Mouse (Mus musculus) gonadal fat pad, adult 2 months (tissue): Measurements from ENCODE around the gene Jmy. TPM values are rescaled to one million over a fixed set of nuclear protein-coding genes. Genes with fewer than 3 reads are reported as not detected.
"Not testable (repeated sequence)": the region's sequence is repeated elsewhere in the genome, so short reads cannot be mapped to it uniquely, and the experiment has no call there.

Experiments used
- DNase-seq: peaks from one replicate; pipeline ENCODE4 v3.0.0-alpha.2; 2012; ENCODE audit warnings: low read depth
- polyA plus RNA-seq: library from polyadenylated mRNA; depleted of rRNA; stranded (reverse); fragments of >200 nt; gene quantifications from 2 replicates; pipeline ENCODE4 v1.2.3, GENCODE M21; 2012; rRNA removed

Gene Jmy
- polyA plus RNA-seq, result 8.6 and 10.8 TPM in 2 replicates

- no peak for DNase-seq
Observed at GRCm38 (mm10) chr13:93499167-93499972, at the start of gene Jmy. Gene Jmy, minus strand, starts transcription at chr13:93499808.

GRCm38 (mm10) chr13:93547641-93548040 is 48.0 kb upstream of the Jmy start:
- DNase-seq, result no peak

GRCm38 (mm10) chr13:93546011-93546410 is 46.4 kb upstream of the Jmy start:
- no peak for DNase-seq

- no peak for DNase-seq
Observed at GRCm38 (mm10) chr13:93544274-93544673, 44.7 kb upstream of the Jmy start.

- DNase-seq, result no peak
Observed at GRCm38 (mm10) chr13:93539311-93539710, 39.7 kb upstream of the Jmy start.

GRCm38 (mm10) chr13:93518753-93519319 is 19.2 kb upstream of the Jmy start:
- DNase-seq, result no peak

- no peak for DNase-seq
Observed at GRCm38 (mm10) chr13:93517223-93517622, 17.6 kb upstream of the Jmy start.

GRCm38 (mm10) chr13:93514000-93514795 is 14.6 kb upstream of the Jmy start:
- no peak for DNase-seq

- DNase-seq, result no peak
Observed at GRCm38 (mm10) chr13:93510447-93511180, 11.0 kb upstream of the Jmy start.

- DNase-seq, result not testable (repeated sequence)
Observed at GRCm38 (mm10) chr13:93506920-93507319, 7.3 kb upstream of the Jmy start.

- DNase-seq, result no peak
Observed at GRCm38 (mm10) chr13:93501724-93502123, 2.1 kb upstream of the Jmy start.

GRCm38 (mm10) chr13:93499973-93500633 is 495 bp upstream of the Jmy start:
- no peak for DNase-seq

- DNase-seq, result no peak
Observed at GRCm38 (mm10) chr13:93498211-93499166, 1.1 kb downstream of the Jmy start.

GRCm38 (mm10) chr13:93496977-93497376 is 2.6 kb downstream of the Jmy start:
- no peak for DNase-seq

- no peak for DNase-seq
Observed at GRCm38 (mm10) chr13:93488510-93488909, 11.1 kb downstream of the Jmy start.

- no peak for DNase-seq
Observed at GRCm38 (mm10) chr13:93487734-93488133, 11.9 kb downstream of the Jmy start.

GRCm38 (mm10) chr13:93484276-93484675 is 15.3 kb downstream of the Jmy start:
- no peak for DNase-seq

- no peak for DNase-seq
Observed at GRCm38 (mm10) chr13:93481110-93481509, 18.5 kb downstream of the Jmy start.

- no peak for DNase-seq
Observed at GRCm38 (mm10) chr13:93478344-93478743, 21.3 kb downstream of the Jmy start.

- DNase-seq, result no peak
Observed at GRCm38 (mm10) chr13:93468355-93468754, 31.3 kb downstream of the Jmy start.
